ENCODE assay signal across 8 mouse cellular contexts in the genomic region with DNA sequence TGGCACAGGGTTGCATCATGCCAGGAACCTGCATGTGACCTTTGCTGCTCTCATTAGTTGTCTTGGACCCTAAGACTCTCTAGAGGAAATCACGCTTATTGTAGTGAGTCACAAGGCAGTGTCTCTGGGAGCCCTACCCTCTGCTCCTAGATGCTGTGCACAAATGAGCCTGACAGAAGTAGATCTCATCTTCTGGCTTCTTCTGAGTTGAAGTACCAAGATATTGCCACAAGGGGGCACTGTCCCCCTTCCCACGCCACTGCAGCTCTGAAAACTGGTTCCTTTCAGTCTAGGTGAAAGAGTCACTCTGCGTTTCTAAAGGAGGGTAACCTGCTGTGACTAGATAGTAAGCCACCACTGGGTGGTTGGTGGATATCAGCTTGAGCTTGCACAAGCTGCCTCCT.
DNase-seq lines count a peak whose midpoint lies in the region; ATAC-seq and TF ChIP-seq lines count a peak whose summit lies in the region.

No protein-coding gene starts in this region.

- TF ChIP-seq POLR2A in testis, adult 2 months (IDR thresholded peaks at IDR 0.05; ENCODE audit: control insufficient read depth, low read depth, low read length): no peak

- no peak overlapping the region for H3K4me3 ChIP-seq in testis, adult 2 months (ENCODE audit: control insufficient read depth, low read depth, low read length)

- no peak for DNase-seq in testis, postnatal 14 days (ENCODE audit: low spot score)
- DNase-seq in cerebellum, postnatal 10 days: peak; percentile 85 to 87
- DNase-seq in frontal cortex, postnatal 10 days (ENCODE audit: low spot score in 2 of 2): peak; percentile 54 to 76
- DNase-seq in induced T-regulatory cell, adult 2 months (ENCODE audit: low read depth): peak; percentile 84
- peak; percentile 63 for DNase-seq in left cerebral cortex, adult 11 months (ENCODE audit: low spot score)
- peak; percentile 76 for DNase-seq in skeletal muscle tissue, adult 2 months (ENCODE audit: low read depth, low spot score)

- no peaks in the 10 kb centered on the region for H3K36me3 ChIP-seq in testis, adult 2 months (ENCODE audit: control insufficient read depth, insufficient read depth, low read length)

- peak; percentile 81 for ATAC-seq in megakaryocyte-erythroid progenitor cell, adult 5-6 weeks (replicated peaks; ENCODE audit: low FRiP score, low TSS enrichment, poor library complexity, severe bottlenecking)

- peak; percentile 88; the same call in 1 of the 2 replicates for TF ChIP-seq CTCF in testis, adult 2 months (IDR thresholded peaks at IDR 0.05; ENCODE audit: control insufficient read depth, insufficient read depth, insufficient replicate concordance, low read depth, low read length)

- H3K4me1 ChIP-seq in testis, adult 2 months (ENCODE audit: control insufficient read depth, insufficient read depth, low read length): peaks cover 17% of the 10 kb centered on the region

- no peak overlapping the region for H3K27ac ChIP-seq in testis, adult 2 months (ENCODE audit: control insufficient read depth, insufficient read depth, low read depth, low read length)

- no peaks in the 10 kb centered on the region for H3K27me3 ChIP-seq in testis, adult 2 months (ENCODE audit: control insufficient read depth, insufficient read depth, low read length)
